In the genomic region with DNA sequence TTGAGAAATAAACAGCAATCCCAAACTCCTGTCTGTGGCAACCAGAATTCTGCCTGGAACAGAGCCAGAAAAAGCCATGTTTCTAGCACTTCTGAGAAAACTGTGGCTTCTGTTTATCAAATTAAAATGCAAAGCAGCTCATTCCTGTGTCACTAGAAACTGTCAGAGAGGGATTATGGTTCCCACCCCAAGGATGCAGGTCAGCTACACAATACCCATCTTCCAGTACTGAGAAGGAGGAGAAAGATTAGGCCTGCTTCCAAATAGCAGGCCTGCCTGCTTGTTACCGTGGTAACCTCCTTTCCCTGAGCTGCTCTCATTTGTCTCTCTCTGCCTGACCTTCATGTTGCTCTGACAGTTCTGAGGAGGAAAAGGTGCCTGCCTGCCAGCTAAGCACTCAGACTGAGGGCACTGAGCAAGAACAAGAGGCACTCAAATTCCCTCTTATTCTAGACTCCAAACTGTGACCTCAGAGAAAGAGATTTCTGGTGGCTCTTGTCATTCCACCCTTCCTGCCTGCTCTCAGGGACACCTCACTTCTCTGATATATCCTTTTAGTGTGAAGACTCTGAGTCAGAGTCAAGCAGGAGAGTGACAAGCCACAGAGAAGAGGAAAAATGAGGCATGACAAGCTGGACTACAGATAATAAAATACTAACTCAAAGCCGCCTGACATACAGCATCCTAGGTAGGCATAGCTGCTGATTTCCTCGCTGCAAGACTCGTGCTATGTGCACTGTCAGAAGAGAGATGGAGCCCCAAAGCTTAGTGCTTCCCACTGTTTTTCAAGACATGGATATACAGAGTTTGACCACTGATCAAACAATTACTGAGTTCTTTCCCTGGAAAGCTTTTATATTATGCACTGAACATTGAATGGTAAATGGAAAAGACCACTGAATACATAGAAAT, we compare ENCODE assay signal across 7 mouse cellular contexts.
DNase-seq lines count a peak whose midpoint lies in the region; ATAC-seq and TF ChIP-seq lines count a peak whose summit lies in the region.

No protein-coding gene starts in this region.

- H3K9ac ChIP-seq in heart, embryonic 13.5 days, result peak overlapping the region; percentile 17

- no peak; the same call in 1 of the 2 replicates for ATAC-seq in heart, embryonic 13.5 days (ENCODE audit: extremely low read depth, insufficient number of reproducible peaks, low FRiP score, low TSS enrichment)
- no peak for ATAC-seq in activated CD4-positive, CD25-positive, alpha-beta regulatory T cell, adult 4 months

- H3K27me3 ChIP-seq in heart, embryonic 13.5 days (replicated peaks), result no peaks in the 10 kb centered on the region

- H3K9me3 ChIP-seq in heart, embryonic 13.5 days, result no peaks in the 10 kb centered on the region

- peak; percentile 98 for DNase-seq in brain, embryonic 14.5 days (ENCODE audit: low read depth)
- DNase-seq in embryo, embryonic 9.5 days (ENCODE audit: extremely low spot score), result peak; percentile 52
- peak; percentile 33 to 57 for DNase-seq in kidney, postnatal 25 days
- DNase-seq in lung, adult 2 months, result peak; percentile 65
- DNase-seq in retina, embryonic 14.5 days (ENCODE audit: low spot score), result peak; percentile 49

- no peak for TF ChIP-seq POLR2A in brain, embryonic 14.5 days (IDR thresholded peaks at IDR 0.05; ENCODE audit: borderline replicate concordance, extremely low read depth, insufficient read depth, insufficient read length, poor library complexity, severe bottlenecking)
- TF ChIP-seq POLR2A in lung, adult 2 months (IDR thresholded peaks at IDR 0.05; ENCODE audit: borderline replicate concordance, extremely low read depth, low read depth, low read length), result no peak

- peak overlapping the region; percentile 33 for H3K4me2 ChIP-seq in heart, embryonic 13.5 days

- H3K4me3 ChIP-seq in heart, embryonic 13.5 days, result no peak overlapping the region
- no peak overlapping the region for H3K4me3 ChIP-seq in lung, adult 2 months (replicated peaks; ENCODE audit: extremely low read depth, low read depth, low read length)

- peaks cover 36% of the 10 kb centered on the region for H3K4me1 ChIP-seq in heart, embryonic 13.5 days
- peaks cover 17% of the 10 kb centered on the region for H3K4me1 ChIP-seq in lung, adult 2 months (ENCODE audit: control insufficient read depth, insufficient read depth, low read length)

- peak overlapping the region; percentile 90 for H3K27ac ChIP-seq in heart, embryonic 13.5 days (replicated peaks)

- no peak for TF ChIP-seq CTCF in brain, embryonic 14.5 days (IDR thresholded peaks at IDR 0.05; ENCODE audit: borderline replicate concordance, extremely low read depth, insufficient read depth, insufficient read length)
- TF ChIP-seq CTCF in lung, adult 2 months (IDR thresholded peaks at IDR 0.05; ENCODE audit: insufficient read depth, low read length), result no peak

- 24% methylated on average over 4 of the region's 4 CpGs for WGBS in heart, embryonic 13.5 days
- 48% methylated on average over 4 of the region's 4 CpGs for WGBS in lung, adult 2 months

- H3K36me3 ChIP-seq in heart, embryonic 13.5 days, result peaks cover under 1% of the 10 kb centered on the region; the same call in 1 of the 2 replicates

Comparison
In these comparisons a context has a peak if more than half of its experiments do, and no peak if none do; other contexts are left out.
1. DNase-seq: peak in every context shown above with its lines; median percentile 98 in brain, embryonic 14.5 days; 65 in lung, adult 2 months; 52 in embryo, embryonic 9.5 days; 49 in retina, embryonic 14.5 days; 45 in kidney, postnatal 25 days.